Mouse (Mus musculus) kidney, embryonic 15.5 days (tissue): ENCODE measurements around the gene Rag2. TPM values are rescaled to one million over a fixed set of nuclear protein-coding genes. Genes with fewer than 3 reads are reported as not detected.

Source experiments
- ATAC-seq: fragments of 200-750 bp; cut with Nextera tagmentation; replicated peaks from 2 replicates; pipeline ENCODE4 v1.8.0; 2017; ENCODE audit warnings: moderate TSS enrichment; ENCODE audit not compliant: low FRiP score
- H3K27ac ChIP-seq: fragments of 300-500 bp; sonication (generic); 2 replicates; pipeline ENCODE4 v1.5.1; 2015; ENCODE audit warnings: mild to moderate bottlenecking, inconsistent platforms
- H3K27me3 ChIP-seq: fragments of 300-500 bp; sonication (generic); 2 replicates; pipeline ENCODE4 v1.6.1; 2015; ENCODE audit warnings: inconsistent platforms
- H3K36me3 ChIP-seq: fragments of 300-500 bp; sonication (generic); 2 replicates; pipeline ENCODE4 v1.6.1; 2015; ENCODE audit warnings: inconsistent platforms
- H3K4me1 ChIP-seq: fragments of 300-500 bp; sonication (generic); 2 replicates; pipeline ENCODE4 v1.6.1; 2015; ENCODE audit warnings: inconsistent platforms
- H3K4me2 ChIP-seq: fragments of 300-500 bp; sonication (generic); 2 replicates; pipeline ENCODE4 v1.6.1; 2015; ENCODE audit warnings: moderate library complexity, mild to moderate bottlenecking, inconsistent platforms
- H3K4me3 ChIP-seq: fragments of 300-500 bp; sonication (generic); replicated peaks from 2 replicates; pipeline ENCODE4 v1.5.1; 2015; ENCODE audit warnings: mild to moderate bottlenecking, inconsistent platforms
- H3K9ac ChIP-seq: fragments of 300-500 bp; sonication (generic); 2 replicates; pipeline ENCODE4 v1.6.1; 2015; ENCODE audit warnings: mild to moderate bottlenecking, inconsistent platforms
- H3K9me3 ChIP-seq: fragments of 300-500 bp; sonication (generic); replicated peaks from 2 replicates; pipeline ENCODE4 v1.6.1; 2016; ENCODE audit warnings: inconsistent platforms
- WGBS: fragments of 180-500 bp; shearing (Covaris S2); methylation state at CpG from one replicate; pipeline ENCODE4 v1.1.7; 2015; ENCODE audit warnings: mixed read lengths; 5-methylcytosine and 5-hydroxymethylcytosine counted together
- polyA plus RNA-seq: library from polyadenylated mRNA; unstranded; fragments of >200 nt; fragmentation: Nextera tagmentation; extraction: Ambion mirVana; gene quantifications from 2 replicates; pipeline ENCODE4 v1.2.1, GENCODE M21; 2015

The Rag2 gene
- polyA plus RNA-seq, 1 experiment from 2014 or later, result 0.10 TPM

GRCm38 (mm10) chr2:101665058-101665702 lies 40.7 kb downstream of the Rag2 start:
- Histone ChIP-seq H3K9me3 (no peaks in the 10 kb centered on the region), H3K4me2 (no peak overlapping the region), H3K36me3 (no peaks in the 10 kb centered on the region), H3K27ac (no peak overlapping the region), H3K4me3 (no peak overlapping the region), H3K4me1 (peaks cover 3% of the 10 kb centered on the region; the same call in 1 of the 2 replicates), H3K27me3 (0 out of 2 replicates have a peak, but pooled peaks cover 3% of the 10 kb centered on the region), H3K9ac (no peak overlapping the region)
- peak; percentile 73 for ATAC-seq
- WGBS, result 21% methylated on average over 9 of the region's 9 CpGs

DNA sequence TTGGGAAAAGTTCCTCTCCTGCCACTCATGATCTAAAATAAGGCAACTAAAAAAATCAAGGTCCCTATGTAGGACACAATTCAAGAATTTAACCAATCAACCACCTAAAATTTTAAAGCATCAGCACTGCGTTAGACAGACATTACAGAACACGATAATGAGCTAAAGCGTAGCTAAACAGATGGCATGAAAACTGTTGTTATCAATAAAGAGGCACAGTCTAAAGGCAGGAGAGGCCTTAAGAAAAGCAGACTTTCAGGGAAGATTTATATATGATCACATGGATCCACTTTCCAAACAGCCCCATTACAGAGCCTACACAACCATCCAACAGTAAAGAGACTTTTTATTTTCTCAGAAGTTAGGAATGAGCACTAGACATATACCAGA lies 41.2 kb downstream of the Rag2 start:
- Histone ChIP-seq H3K9ac (no peak overlapping the region), H3K4me1 (peaks cover 3% of the 10 kb centered on the region; the same call in 1 of the 2 replicates), H3K36me3 (no peaks in the 10 kb centered on the region), H3K27me3 (0 out of 2 replicates have a peak, but pooled peaks cover 3% of the 10 kb centered on the region), H3K4me2 (no peak overlapping the region), H3K4me3 (no peak overlapping the region), H3K27ac (no peak overlapping the region), H3K9me3 (no peaks in the 10 kb centered on the region)
- no peak for ATAC-seq
- 89% methylated on average over 3 of the region's 3 CpGs for WGBS

- H3K4me1 ChIP-seq, result peaks cover 3% of the 10 kb centered on the region; the same call in 1 of the 2 replicates
- H3K9me3 ChIP-seq, result no peaks in the 10 kb centered on the region
- no peak for ATAC-seq
- no peak overlapping the region for H3K27ac ChIP-seq
- H3K27me3 ChIP-seq, result peaks cover 9% of the 10 kb centered on the region; the same call in 1 of the 2 replicates
- WGBS, result 94% methylated on average over 3 of the region's 3 CpGs
- H3K9ac ChIP-seq, result no peak overlapping the region
- H3K4me2 ChIP-seq, result no peak overlapping the region
- H3K36me3 ChIP-seq, result no peaks in the 10 kb centered on the region
- no peak overlapping the region for H3K4me3 ChIP-seq
Measured at GRCm38 (mm10) chr2:101668751-101669150, 44.2 kb downstream of the Rag2 start.

- Histone ChIP-seq H3K4me3 (no peak overlapping the region), H3K4me2 (no peak overlapping the region), H3K9ac (no peak overlapping the region), H3K27me3 (peaks cover 17% of the 10 kb centered on the region), H3K36me3 (no peaks in the 10 kb centered on the region), H3K9me3 (no peaks in the 10 kb centered on the region), H3K4me1 (no peaks in the 10 kb centered on the region), H3K27ac (no peak overlapping the region)
- no peak for ATAC-seq
- 81% methylated on average over 3 of the region's 3 CpGs for WGBS
Measured at GRCm38 (mm10) chr2:101673547-101673946, 49.0 kb downstream of the Rag2 start.

DNA sequence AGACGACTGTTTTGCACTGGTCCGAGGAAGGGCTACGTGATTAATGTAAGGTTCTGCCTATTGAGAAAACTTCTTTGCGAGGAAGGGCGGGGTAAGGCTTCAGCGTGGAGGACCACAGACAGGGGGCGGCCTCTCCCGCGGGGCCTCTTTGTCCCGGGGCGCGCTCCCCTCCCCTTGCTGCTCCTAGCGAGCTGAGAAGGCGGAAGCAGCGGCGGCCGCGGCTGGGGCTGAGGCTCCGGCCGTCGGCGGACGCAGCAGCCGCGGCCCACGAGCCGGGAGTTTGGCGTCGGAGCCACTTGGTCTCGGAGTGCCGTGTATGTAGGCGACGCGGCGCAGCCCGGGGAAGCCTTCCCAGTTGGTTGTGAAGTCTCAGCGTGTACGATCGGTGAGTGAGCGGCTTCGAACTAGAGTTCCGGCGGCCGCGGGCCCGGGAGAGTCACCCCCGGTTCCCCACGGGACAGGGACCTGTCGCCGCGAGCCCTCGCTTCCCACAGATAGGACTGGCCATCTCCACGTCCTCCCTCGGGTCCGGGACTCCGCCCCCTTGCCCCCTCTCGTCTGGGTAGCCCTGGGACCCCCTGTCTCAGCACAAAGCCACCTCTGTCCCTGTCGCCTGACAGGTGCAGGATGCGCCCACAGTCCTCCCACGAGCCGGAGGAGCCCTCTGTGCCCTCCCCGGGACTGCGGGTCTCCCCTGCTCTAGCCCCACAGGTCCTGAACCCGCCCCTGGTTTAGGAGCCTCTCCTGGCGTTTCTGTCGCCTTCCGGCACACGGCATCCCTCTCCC lies 53.9 kb downstream of the Rag2 start, which contains the start of gene Traf6:
TSS of gene Traf6 (plus strand) at position 194 of the 786 bp plus-strand sequence.
- no peaks in the 10 kb centered on the region for H3K36me3 ChIP-seq
- under 1% methylated on average over 67 of the region's 68 CpGs for WGBS
- no peaks in the 10 kb centered on the region for H3K9me3 ChIP-seq
- peak; percentile 96 for ATAC-seq
- H3K4me3 ChIP-seq, result peak within 1 kb of the TSS; percentile 84
- H3K4me2 ChIP-seq, result peak within 1 kb of the TSS; percentile 79
- 0 out of 2 replicates have a peak within 1 kb of the TSS, but pooled peaks have one; percentile 41 for H3K27ac ChIP-seq
- peaks cover 11% of the 10 kb centered on the region for H3K27me3 ChIP-seq
- peaks cover 10% of the 10 kb centered on the region for H3K4me1 ChIP-seq
- peak within 1 kb of the TSS; percentile 77 for H3K9ac ChIP-seq

GRCm38 (mm10) chr2:101679164-101679784 lies 54.8 kb downstream of the Rag2 start:
- H3K36me3 ChIP-seq, result 0 out of 2 replicates have a peak, but pooled peaks cover under 1% of the 10 kb centered on the region
- H3K9me3 ChIP-seq, result no peaks in the 10 kb centered on the region
- H3K27ac ChIP-seq, result no peak overlapping the region
- no peak for ATAC-seq
- peak overlapping the region; percentile 79 for H3K4me2 ChIP-seq
- peaks cover 5% of the 10 kb centered on the region for H3K27me3 ChIP-seq
- 2% methylated on average over 15 of the region's 15 CpGs for WGBS
- peaks cover 10% of the 10 kb centered on the region for H3K4me1 ChIP-seq
- peak overlapping the region; percentile 84 for H3K4me3 ChIP-seq
- H3K9ac ChIP-seq, result peak overlapping the region; percentile 77

Other genes with a start within 250 kb of the Rag2 start
- 0.05 and 0.06 TPM in 2 replicates for gene Rag1, start 24.8 kb downstream of the Rag2 start, polyA plus RNA-seq
- gene B230118H07Rik, start 24.8 kb downstream of the Rag2 start, polyA plus RNA-seq, result 58.6 and 58.7 TPM in 2 replicates
- gene Traf6, start 53.7 kb downstream of the Rag2 start, polyA plus RNA-seq, result 10.8 and 11.0 TPM in 2 replicates